Mouse (Mus musculus) hindbrain, embryonic 11.5 days (tissue): ENCODE measurements around the gene Lcat. TPM values are rescaled to one million over a fixed set of nuclear protein-coding genes. Genes with fewer than 3 reads are reported as not detected.

ENCODE experiments used
- ATAC-seq: fragments of 200-750 bp; cut with Nextera tagmentation; 2 replicates; pipeline ENCODE4 v1.8.0; 2017; ENCODE audit warnings: mild to moderate bottlenecking, moderate TSS enrichment, moderate library complexity; ENCODE audit not compliant: low FRiP score
- DNase-seq: peaks from one replicate; pipeline ENCODE4 v3.0.0-alpha.2; 2015; ENCODE audit warnings: low spot score
- H3K27ac ChIP-seq: fragments of 300-500 bp; sonication (generic); 2 replicates; pipeline ENCODE4 v1.5.1; 2014; ENCODE audit warnings: mild to moderate bottlenecking, low read depth, low read length
- H3K27me3 ChIP-seq: fragments of 300-500 bp; sonication (generic); 2 replicates; pipeline ENCODE4 v1.6.1; 2014; ENCODE audit warnings: mild to moderate bottlenecking, low read length, moderate library complexity, mixed read lengths; ENCODE audit not compliant: control insufficient read depth, insufficient read depth
- H3K36me3 ChIP-seq: fragments of 300-500 bp; sonication (generic); 2 replicates; pipeline ENCODE4 v1.6.1; 2014; ENCODE audit warnings: mild to moderate bottlenecking, low read length, moderate library complexity, mixed read lengths; ENCODE audit not compliant: control insufficient read depth, insufficient read depth
- H3K4me1 ChIP-seq: fragments of 300-500 bp; sonication (generic); replicated peaks from 2 replicates; pipeline ENCODE4 v1.6.1; 2014; ENCODE audit warnings: low read length, mixed read lengths; ENCODE audit not compliant: control insufficient read depth, insufficient read depth
- H3K4me2 ChIP-seq: fragments of 300-500 bp; sonication (generic); replicated peaks from 2 replicates; pipeline ENCODE4 v1.6.1; 2014; ENCODE audit warnings: mild to moderate bottlenecking, low read depth, low read length
- H3K4me3 ChIP-seq: fragments of 300-500 bp; sonication (generic); 2 replicates; pipeline ENCODE4 v1.5.1; 2014; ENCODE audit warnings: low read depth, low read length
- H3K9ac ChIP-seq: fragments of 300-500 bp; sonication (generic); 2 replicates; pipeline ENCODE4 v1.6.1; 2014; ENCODE audit warnings: low read depth, low read length
- H3K9me3 ChIP-seq: fragments of 300-500 bp; sonication (generic); 2 replicates; pipeline ENCODE4 v1.6.1; 2016; ENCODE audit warnings: low read length; ENCODE audit not compliant: control insufficient read depth
- WGBS: fragments of 180-500 bp; shearing (Covaris S2); extraction: QIAGEN DNeasy Blood & Tissue Kit; methylation state at CpG from one replicate; pipeline ENCODE4 v1.1.7; 2014; 5-methylcytosine and 5-hydroxymethylcytosine counted together
- polyA plus RNA-seq: library from polyadenylated mRNA; unstranded; fragments of >200 nt; fragmentation: Nextera tagmentation; extraction: Ambion mirVana; gene quantifications from 2 replicates; pipeline ENCODE4 v1.2.1, GENCODE M21; 2014

The Lcat gene
- polyA plus RNA-seq, 1 experiment from 2014 or later: 0.54 TPM

DNA sequence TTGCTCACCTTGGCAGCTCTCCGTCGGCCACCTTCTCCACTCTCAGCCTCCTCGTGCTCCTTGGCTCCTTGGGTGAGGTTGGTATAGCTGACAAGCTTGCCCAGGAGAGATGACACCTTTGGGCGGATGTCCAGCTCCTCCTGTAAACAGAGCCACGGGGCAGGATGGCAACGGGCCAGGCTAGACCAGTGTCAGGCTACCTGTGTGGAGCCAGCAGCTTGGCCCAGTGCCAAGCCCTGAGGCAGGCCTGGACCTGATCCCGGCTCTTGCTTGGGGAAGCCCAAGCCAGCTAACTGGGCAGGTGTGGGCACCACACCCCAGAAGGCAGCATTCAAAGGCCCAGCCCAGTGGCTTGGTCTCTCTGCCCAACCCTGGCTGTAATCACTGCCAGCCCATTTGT is 16.2 kb upstream of the Lcat start:
- ATAC-seq: no peak
- Histone ChIP-seq H3K27ac (no peak overlapping the region), H3K4me3 (no peak overlapping the region), H3K9me3 (no peaks in the 10 kb centered on the region), H3K27me3 (no peaks in the 10 kb centered on the region), H3K9ac (no peak overlapping the region), H3K4me1 (no peaks in the 10 kb centered on the region), H3K36me3 (no peaks in the 10 kb centered on the region), H3K4me2 (no peak overlapping the region)
- WGBS: 89% methylated on average over 7 of the region's 7 CpGs
- DNase-seq: no peak

DNA sequence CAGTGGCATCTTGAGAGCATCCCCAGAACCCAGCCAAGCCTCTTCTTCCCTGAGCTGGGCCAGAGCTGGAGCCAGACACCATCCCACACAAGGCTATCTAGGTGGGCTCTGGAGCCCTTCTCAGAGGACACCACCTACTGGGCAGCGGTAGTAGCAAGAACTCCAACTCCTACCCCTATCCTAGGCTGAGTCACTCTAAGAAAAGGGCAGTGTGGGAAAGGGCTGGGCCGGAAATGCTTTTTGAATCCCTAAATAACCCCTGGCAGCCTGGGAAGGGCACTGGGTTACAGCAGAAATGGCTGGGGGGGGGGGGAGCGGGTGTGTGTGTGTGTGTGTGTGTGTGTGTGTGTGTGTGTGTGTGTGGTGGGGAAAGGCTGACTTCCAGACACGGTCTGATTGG is 14.6 kb upstream of the Lcat start:
- no peak overlapping the region for H3K9ac ChIP-seq
- H3K36me3 ChIP-seq: no peaks in the 10 kb centered on the region
- no peaks in the 10 kb centered on the region for H3K27me3 ChIP-seq
- WGBS: 68% methylated on average over 3 of the region's 4 CpGs
- H3K27ac ChIP-seq: no peak overlapping the region
- H3K4me1 ChIP-seq: no peaks in the 10 kb centered on the region
- ATAC-seq (no peak), DNase-seq (no peak)
- H3K9me3 ChIP-seq: no peaks in the 10 kb centered on the region
- H3K4me3 ChIP-seq: no peak overlapping the region
- H3K4me2 ChIP-seq: no peak overlapping the region

DNA sequence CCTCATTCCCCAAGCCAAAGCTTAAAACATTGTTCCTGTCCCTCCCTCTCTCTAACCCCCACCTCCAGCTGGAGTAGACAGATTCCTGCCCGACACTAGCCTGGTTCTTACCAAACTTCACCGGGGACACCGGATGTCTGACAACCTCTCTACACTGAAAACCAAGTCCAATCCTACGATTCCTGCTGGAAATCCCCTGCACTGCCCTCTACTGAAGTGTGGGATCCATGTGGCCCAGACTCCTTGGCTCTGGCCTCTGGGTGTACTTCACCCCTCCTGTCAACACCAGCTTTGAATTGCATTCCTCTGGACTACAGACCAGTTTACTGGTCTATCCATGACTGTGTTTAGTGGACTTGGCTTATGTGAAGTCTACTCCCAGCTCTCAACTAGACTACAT is 13.4 kb upstream of the Lcat start:
- DNase-seq (no peak), ATAC-seq (no peak)
- no peak overlapping the region for H3K9ac ChIP-seq
- H3K4me3 ChIP-seq: no peak overlapping the region
- 85% methylated on average over 4 of the region's 4 CpGs for WGBS
- no peaks in the 10 kb centered on the region for H3K27me3 ChIP-seq
- no peak overlapping the region for H3K4me2 ChIP-seq
- H3K9me3 ChIP-seq: no peaks in the 10 kb centered on the region
- H3K4me1 ChIP-seq: no peaks in the 10 kb centered on the region
- no peaks in the 10 kb centered on the region for H3K36me3 ChIP-seq
- H3K27ac ChIP-seq: no peak overlapping the region

DNA sequence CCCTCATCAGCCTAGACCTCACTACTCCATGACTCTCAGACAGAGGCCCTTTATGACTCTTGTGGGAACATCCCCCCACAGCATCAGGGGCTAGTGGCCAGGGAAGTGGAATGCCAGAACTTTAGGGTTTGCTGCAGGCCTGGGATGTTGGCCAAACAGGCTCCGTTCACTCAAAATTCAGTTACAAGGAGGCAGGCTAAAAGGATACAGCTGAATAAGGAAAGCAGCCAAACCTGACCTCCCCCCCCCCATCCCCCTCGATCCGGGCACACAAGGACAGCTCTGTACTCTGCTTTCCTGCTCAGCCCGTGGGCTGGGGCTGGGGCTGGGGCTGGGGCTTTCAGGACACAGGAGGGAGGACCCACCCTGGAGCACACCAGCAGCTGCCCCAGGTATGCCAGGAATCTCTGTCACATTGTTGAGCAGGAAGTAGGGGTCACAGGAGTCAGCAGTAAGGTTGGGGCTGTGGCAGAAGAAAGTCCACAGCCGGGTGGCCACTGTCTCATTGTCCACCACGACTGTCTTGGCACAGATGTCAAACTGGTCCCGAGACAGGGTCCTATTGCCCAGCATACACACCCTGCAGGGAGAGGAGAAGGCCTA is 8.0 kb upstream of the Lcat start:
- no peak for ATAC-seq
- Histone ChIP-seq H3K4me3 (no peak overlapping the region), H3K36me3 (no peaks in the 10 kb centered on the region), H3K27ac (no peak overlapping the region), H3K4me1 (no peaks in the 10 kb centered on the region), H3K9ac (no peak overlapping the region), H3K4me2 (no peak overlapping the region), H3K9me3 (no peaks in the 10 kb centered on the region), H3K27me3 (no peaks in the 10 kb centered on the region)
- 54% methylated on average over 7 of the region's 7 CpGs for WGBS
- no peak for DNase-seq

DNA sequence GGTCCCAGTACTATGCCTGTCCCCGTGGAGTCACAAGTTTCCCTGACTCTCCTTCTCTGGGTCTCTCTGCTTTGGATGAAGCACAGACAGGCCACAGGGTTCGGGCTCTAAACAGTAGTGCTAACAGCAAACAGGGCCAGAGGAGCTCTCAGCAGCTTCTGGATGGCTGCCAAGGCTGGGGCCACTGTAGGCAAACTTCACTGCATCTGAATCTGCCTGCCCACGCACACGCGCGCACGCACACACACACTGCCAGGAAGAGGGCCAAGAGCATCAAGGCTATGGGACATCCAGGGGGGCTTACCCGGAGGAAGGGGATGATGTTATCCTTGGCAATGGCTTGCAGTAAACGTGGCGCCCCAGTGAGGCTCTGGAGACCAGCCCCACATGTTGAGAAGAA is 6.2 kb upstream of the Lcat start:
- Histone ChIP-seq H3K4me1 (no peaks in the 10 kb centered on the region), H3K27me3 (no peaks in the 10 kb centered on the region), H3K36me3 (no peaks in the 10 kb centered on the region), H3K4me3 (no peak overlapping the region), H3K4me2 (no peak overlapping the region), H3K9me3 (no peaks in the 10 kb centered on the region), H3K9ac (no peak overlapping the region), H3K27ac (no peak overlapping the region)
- ATAC-seq (no peak), DNase-seq (no peak)
- WGBS: 93% methylated on average over 10 of the region's 10 CpGs

DNA sequence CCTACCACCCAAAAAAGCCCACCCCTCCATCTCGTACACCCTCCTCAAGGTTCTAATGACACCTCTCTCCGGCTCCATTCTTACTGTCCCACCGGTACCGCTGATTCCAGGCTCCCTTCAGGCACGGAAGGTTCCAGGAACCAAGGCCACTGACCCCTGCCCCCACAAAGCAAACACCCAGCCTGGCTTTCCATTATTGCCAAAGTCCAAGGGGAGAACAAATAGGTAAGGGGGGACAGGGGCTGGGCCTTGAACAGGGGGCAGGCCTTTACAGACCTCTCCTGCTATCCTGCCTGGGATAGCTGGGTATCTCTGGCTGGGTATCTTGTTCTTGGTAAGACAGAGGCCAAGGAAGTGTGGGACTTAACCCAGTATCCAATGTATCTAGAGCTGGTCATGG is 640 bp downstream of the Lcat start:
- no peak overlapping the region for H3K4me3 ChIP-seq
- H3K27me3 ChIP-seq: no peaks in the 10 kb centered on the region
- no peak overlapping the region for H3K9ac ChIP-seq
- H3K36me3 ChIP-seq: no peaks in the 10 kb centered on the region; the same call in 1 of the 2 replicates
- DNase-seq (no peak), ATAC-seq (no peak)
- WGBS: 93% methylated on average over 5 of the region's 5 CpGs
- H3K4me2 ChIP-seq: no peak overlapping the region
- H3K27ac ChIP-seq: no peak overlapping the region
- no peaks in the 10 kb centered on the region for H3K9me3 ChIP-seq
- no peaks in the 10 kb centered on the region for H3K4me1 ChIP-seq

DNA sequence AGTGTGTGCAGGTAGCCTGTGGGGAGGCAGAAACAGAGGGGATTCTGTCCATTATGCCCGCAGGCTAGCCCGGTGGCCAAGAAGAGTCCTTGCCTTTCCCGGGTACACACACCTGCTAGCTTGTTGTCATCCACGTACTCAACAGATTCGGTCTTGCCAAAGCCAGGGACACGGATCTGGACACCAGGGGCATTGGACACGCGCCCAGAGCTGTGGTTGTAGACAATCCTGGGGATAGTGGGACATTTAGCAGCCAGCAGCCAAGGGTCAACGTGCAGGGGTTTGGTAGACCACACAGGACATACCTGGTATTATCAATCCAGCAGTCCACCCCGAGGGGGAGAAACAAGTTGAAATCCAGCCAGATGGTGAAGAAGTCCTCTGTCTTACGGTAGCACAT is 1.2 kb downstream of the Lcat start:
- H3K27me3 ChIP-seq: no peaks in the 10 kb centered on the region
- H3K4me2 ChIP-seq: no peak overlapping the region
- ATAC-seq (no peak), DNase-seq (no peak)
- no peaks in the 10 kb centered on the region for H3K4me1 ChIP-seq
- WGBS: 94% methylated on average over 11 of the region's 11 CpGs
- no peak overlapping the region for H3K27ac ChIP-seq
- no peaks in the 10 kb centered on the region; the same call in 1 of the 2 replicates for H3K36me3 ChIP-seq
- H3K9ac ChIP-seq: no peak overlapping the region
- H3K4me3 ChIP-seq: no peak overlapping the region
- no peaks in the 10 kb centered on the region for H3K9me3 ChIP-seq

DNA sequence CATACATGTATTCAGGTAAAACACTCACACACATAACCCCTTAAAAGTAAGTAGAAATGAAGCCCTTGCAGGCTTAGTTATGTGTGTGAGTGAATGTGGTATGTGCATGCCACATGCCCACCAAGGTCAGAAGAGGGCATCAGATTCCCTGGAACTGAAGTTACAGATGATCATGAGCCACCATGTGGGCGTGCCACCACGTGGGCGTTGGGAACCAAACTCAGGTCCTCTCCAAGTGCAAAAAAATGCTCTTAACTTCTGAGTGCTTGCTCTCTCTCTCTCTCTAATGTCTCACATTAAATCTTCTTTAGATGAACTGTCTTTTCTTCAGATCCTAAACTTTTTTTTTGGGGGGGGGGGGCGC is 4.9 kb downstream of the Lcat start, which contains the start of gene Psmb10:
Psmb10 (minus strand) TSS at position 139 of the 364 bp plus-strand sequence.
- peak within 1 kb of the TSS; percentile 86 for H3K4me2 ChIP-seq
- no peak for ATAC-seq
- WGBS: 41% methylated on average over 4 of the region's 4 CpGs

DNA sequence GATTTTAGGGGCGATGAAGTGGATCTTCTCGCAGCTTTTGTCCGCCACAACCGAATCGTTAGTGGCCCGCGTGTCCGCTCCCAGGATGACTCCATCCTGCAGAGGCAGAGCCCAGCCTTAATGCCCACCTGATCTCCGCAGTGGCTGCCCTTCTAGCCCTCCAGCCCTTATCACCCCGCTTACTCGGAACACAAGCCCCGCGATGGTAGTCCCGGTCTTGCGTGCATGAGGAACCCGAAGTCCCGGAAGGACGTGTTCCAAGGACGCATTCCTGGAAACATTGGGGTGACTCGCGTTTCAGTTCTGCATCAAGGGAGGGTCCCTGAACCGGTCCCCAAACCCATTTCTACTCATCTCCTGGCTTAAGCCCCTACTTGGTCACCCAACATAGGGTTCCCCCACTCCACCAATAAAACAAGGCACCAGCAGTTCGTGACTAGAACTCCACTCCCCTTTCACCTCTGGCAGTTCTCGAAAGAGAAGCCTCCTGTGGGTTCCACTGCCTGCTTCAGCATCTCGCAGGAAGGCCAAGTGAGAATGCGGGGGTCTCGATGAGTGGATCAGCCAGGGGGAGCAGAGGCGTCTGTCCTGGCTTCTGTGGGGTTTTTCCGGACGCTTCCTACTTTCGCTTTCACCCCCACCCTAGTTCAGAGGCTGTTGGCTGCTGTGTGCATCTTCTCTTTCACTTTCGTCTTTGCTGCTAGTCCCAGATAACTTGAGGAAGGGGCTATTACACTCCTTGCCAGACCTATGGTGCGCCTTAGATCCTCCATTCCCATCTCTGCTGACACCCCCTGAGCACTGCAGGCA is 5.5 kb downstream of the Lcat start:
- Histone ChIP-seq H3K9ac (peak overlapping the region; percentile 82), H3K36me3 (no peaks in the 10 kb centered on the region), H3K4me3 (peak overlapping the region; percentile 77), H3K27ac (peak overlapping the region; percentile 88), H3K9me3 (no peaks in the 10 kb centered on the region), H3K4me2 (peak overlapping the region; percentile 86), H3K27me3 (no peaks in the 10 kb centered on the region), H3K4me1 (no peaks in the 10 kb centered on the region)
- DNase-seq (no peak), ATAC-seq (peak; percentile 66)
- 2% methylated on average over 33 of the region's 33 CpGs for WGBS

More for the DNA sequence above, 4.9 kb downstream of the Lcat start, which contains the start of gene Psmb10:
- Histone ChIP-seq H3K27ac (peak within 1 kb of the TSS; percentile 88), H3K9me3 (no peaks in the 10 kb centered on the region), H3K9ac (peak within 1 kb of the TSS; percentile 82), H3K4me1 (no peaks in the 10 kb centered on the region), H3K27me3 (no peaks in the 10 kb centered on the region), H3K36me3 (no peaks in the 10 kb centered on the region), H3K4me3 (peak within 1 kb of the TSS; percentile 77)
- peak; percentile 25 for DNase-seq
